Mouse (Mus musculus) C2C12 (cell line): ENCODE results near the gene E2f6.

Source experiments
- CTCF ChIP-seq: IDR thresholded peaks from one replicate; pipeline ENCODE4 v1.5.1; 2011; ENCODE audit not compliant: control insufficient read depth, insufficient read depth, insufficient read length
- USF1 ChIP-seq: IDR thresholded peaks from one replicate; pipeline ENCODE4 v1.6.1; 2011; ENCODE audit warnings: low read depth, mild to moderate bottlenecking, control low read depth, moderate library complexity

GRCm38 (mm10) chr12:16780320-16780719 is 30.4 kb upstream of the E2f6 start:
- TF ChIP-seq CTCF = no peak
- no peak for TF ChIP-seq USF1
